Comparison of ENCODE assay signal across 12 mouse cellular contexts in the genomic region with DNA sequence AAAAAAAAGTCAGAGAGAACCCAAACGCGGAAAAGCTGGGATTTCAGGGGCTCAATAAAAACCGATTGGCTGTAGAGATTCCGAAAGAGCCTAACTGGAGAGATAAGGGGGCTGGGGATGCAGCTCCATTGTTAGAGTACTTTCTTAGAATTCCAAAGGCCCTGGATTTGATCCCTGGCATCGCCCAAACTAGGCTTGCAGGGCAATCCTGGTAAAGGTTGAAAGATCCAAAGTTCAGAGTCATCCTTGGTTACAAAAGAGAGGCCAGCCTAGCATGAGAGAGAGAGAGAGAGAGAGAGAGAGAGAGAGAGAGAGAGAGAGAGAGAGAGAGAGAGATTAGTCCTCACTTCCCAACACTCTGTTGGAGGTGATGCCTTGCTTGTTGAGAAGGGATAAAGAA. TPM values are rescaled to one million over a fixed set of nuclear protein-coding genes. Genes with fewer than 3 reads are reported as not detected.
DNase-seq lines count a peak whose midpoint lies in the region; ATAC-seq and TF ChIP-seq lines count a peak whose summit lies in the region.
"Had no signal": no experiment of that assay in that cellular context is flagged by ENCODE, and none has a peak within 500 bp of the region (broad histone marks: within the 10 kb centered on the region; RNA-seq: fewer than 3 reads in every experiment).

No protein-coding gene starts in this region.

- no peak for ATAC-seq in intestine, embryonic 14.5 days (replicated peaks; ENCODE audit: low FRiP score, low TSS enrichment, low read depth)
- ATAC-seq in intestine, embryonic 15.5 days, result no peak
- no peak for ATAC-seq in megakaryocyte, adult 5-6 weeks (ENCODE audit: poor library complexity, severe bottlenecking)
- ATAC-seq: Patski had no signal

- H3K36me3 ChIP-seq in intestine, embryonic 14.5 days (ENCODE audit: control insufficient read depth, insufficient read depth, low read length), result no peaks in the 10 kb centered on the region
- no peaks in the 10 kb centered on the region for H3K36me3 ChIP-seq in intestine, embryonic 15.5 days
- peaks cover 39% of the 10 kb centered on the region for H3K36me3 ChIP-seq in megakaryocyte, embryonic 14.5 days (replicated peaks; ENCODE audit: low read length)

- H3K9ac ChIP-seq in intestine, embryonic 14.5 days (ENCODE audit: low read length), result no peak overlapping the region
- H3K9ac ChIP-seq in intestine, embryonic 15.5 days, result no peak overlapping the region

- no peak for TF ChIP-seq CTCF in olfactory bulb, adult 2 months (IDR thresholded peaks at IDR 0.05; ENCODE audit: insufficient read depth, low read depth, low read length)

- H3K4me2 ChIP-seq in intestine, embryonic 14.5 days (ENCODE audit: low read length), result no peak overlapping the region
- no peak overlapping the region; the same call in 1 of the 2 replicates for H3K4me2 ChIP-seq in intestine, embryonic 15.5 days (replicated peaks)

- H3K4me1 ChIP-seq in intestine, embryonic 14.5 days (replicated peaks; ENCODE audit: control insufficient read depth, insufficient read depth, low read length), result 0 out of 2 replicates have a peak, but pooled peaks cover 2% of the 10 kb centered on the region
- peaks cover 6% of the 10 kb centered on the region; the same call in 1 of the 2 replicates for H3K4me1 ChIP-seq in intestine, embryonic 15.5 days (replicated peaks)
- peaks cover 81% of the 10 kb centered on the region for H3K4me1 ChIP-seq in megakaryocyte, embryonic 14.5 days
- H3K4me1 ChIP-seq in olfactory bulb, adult 2 months (ENCODE audit: control insufficient read depth, insufficient read depth, low read length), result peaks cover 8% of the 10 kb centered on the region; the same call in 1 of the 2 replicates

- no peak for TF ChIP-seq POLR2A in olfactory bulb, adult 2 months (IDR thresholded peaks at IDR 0.05; ENCODE audit: insufficient read depth, low read depth, low read length)

- 0 out of 2 replicates have a peak, but pooled peaks cover 2% of the 10 kb centered on the region for H3K9me3 ChIP-seq in intestine, embryonic 14.5 days (ENCODE audit: control insufficient read depth, low read length)
- no peaks in the 10 kb centered on the region for H3K9me3 ChIP-seq in intestine, embryonic 15.5 days
- no peaks in the 10 kb centered on the region for H3K9me3 ChIP-seq in megakaryocyte, embryonic 14.5 days

- DNase-seq in intestine, embryonic 14.5 days (ENCODE audit: low spot score), result peak; percentile 36
- peak; percentile 17 for DNase-seq in kidney, postnatal 14 days
- DNase-seq in embryo, embryonic 10.5 days (ENCODE audit: low spot score), result no peak
- DNase-seq in adrenal gland, postnatal 4 days (ENCODE audit: low spot score in 2 of 2), result no peak
- DNase-seq: adrenal gland, adult 8-10 months; heart, postnatal 4 days; right cerebral cortex, postnatal 4 days had no signal

- H3K27me3 ChIP-seq in intestine, embryonic 14.5 days (replicated peaks; ENCODE audit: control insufficient read depth, insufficient read depth, low read length), result peaks cover 8% of the 10 kb centered on the region
- H3K27me3 ChIP-seq in intestine, embryonic 15.5 days (replicated peaks), result no peaks in the 10 kb centered on the region; the same call in 1 of the 2 replicates
- no peaks in the 10 kb centered on the region for H3K27me3 ChIP-seq in megakaryocyte, embryonic 14.5 days (replicated peaks)
- H3K27me3 ChIP-seq: Patski had no signal

- 33% methylated on average over 5 of the region's 5 CpGs for WGBS in intestine, embryonic 14.5 days
- WGBS in intestine, embryonic 15.5 days, result 33% methylated on average over 5 of the region's 5 CpGs
- 67% methylated on average over 5 of the region's 5 CpGs for WGBS in olfactory bulb, adult 2 months

- H3K4me3 ChIP-seq in intestine, embryonic 14.5 days (ENCODE audit: low read depth, low read length), result no peak overlapping the region
- H3K4me3 ChIP-seq in intestine, embryonic 15.5 days (replicated peaks), result no peak overlapping the region
- peak overlapping the region; percentile 97 for H3K4me3 ChIP-seq in megakaryocyte, embryonic 14.5 days (replicated peaks)
- H3K4me3 ChIP-seq in olfactory bulb, adult 2 months (ENCODE audit: insufficient read depth, low read depth, low read length), result peak overlapping the region; percentile 13; the same call in 1 of the 2 replicates

- H3K27ac ChIP-seq in intestine, embryonic 14.5 days (ENCODE audit: low read depth), result no peak overlapping the region
- H3K27ac ChIP-seq in intestine, embryonic 15.5 days, result no peak overlapping the region
- H3K27ac ChIP-seq in olfactory bulb, adult 2 months (ENCODE audit: insufficient read depth, low read depth, low read length), result no peak overlapping the region

RNA-seq across cellular contexts. Expression of a gene that starts 1.7 kb away (rescaled TPM):
- 3.0 and 3.1 TPM in 2 replicates for polyA plus RNA-seq in intestine, embryonic 14.5 days (2014; fragmentation: Nextera tagmentation; extraction: Ambion mirVana)
- 3.3 and 3.8 TPM in 2 replicates for polyA plus RNA-seq in intestine, embryonic 15.5 days (2015; fragmentation: Nextera tagmentation; extraction: Ambion mirVana)
- 11.9 and 45.6 TPM in 2 replicates for polyA plus RNA-seq in megakaryocyte, embryonic 14.5 days (2012; ENCODE audit: insufficient read depth, low replicate concordance)
- total RNA-seq in megakaryocyte, adult 5-6 weeks (2015), result 3.8 and 7.4 TPM in 2 replicates
- 6.2 and 9.0 TPM in 2 replicates for total RNA-seq in megakaryocyte, adult 5-6 weeks (2017)
- not detected in 2 replicates for polyA plus RNA-seq in olfactory bulb, adult 2 months (2012; ENCODE audit: insufficient read depth, insufficient read length, low replicate concordance, missing spikeins)
- total RNA-seq in adrenal gland, postnatal 4 days (2021), result 10 to 100 TPM; 24.2 to 28.3 TPM

Comparison
In these comparisons a context has a peak if more than half of its experiments do, and no peak if none do; other contexts are left out.
1. DNase-seq: peak in intestine, embryonic 14.5 days (single experiment) and kidney, postnatal 14 days (single experiment); none in embryo, embryonic 10.5 days (single experiment) and adrenal gland, postnatal 4 days (0 of 2).
2. H3K4me3 ChIP-seq: peak in megakaryocyte, embryonic 14.5 days (single experiment) and olfactory bulb, adult 2 months (single experiment); none in intestine, embryonic 14.5 days (single experiment) and intestine, embryonic 15.5 days (single experiment).